Mouse (Mus musculus) cortical plate, adult 2 months (tissue): ENCODE measurements around the gene AI661453.

Source experiments
- CTCF ChIP-seq: fragments of 200-500 bp; IDR thresholded peaks from 2 replicates; pipeline ENCODE4 v1.5.1; 2011; ENCODE audit warnings: mild to moderate bottlenecking, control low read depth, low read length; ENCODE audit not compliant: insufficient read depth; ENCODE audit errors: extremely low read depth
- POLR2A ChIP-seq: fragments of 200-500 bp; IDR thresholded peaks from 2 replicates; pipeline ENCODE4 v1.6.1; 2011; ENCODE audit warnings: mild to moderate bottlenecking, low read length, control low read depth; ENCODE audit not compliant: insufficient read depth; ENCODE audit errors: extremely low read depth

- TF ChIP-seq POLR2A (no peak), CTCF (no peak)
Measured at GRCm38 (mm10) chr17:47395376-47395913, 41.0 kb upstream of the AI661453 start.
